Mouse (Mus musculus) left cerebral cortex, adult 8-10 months (tissue): ENCODE results near the gene Cntn2. TPM values are rescaled to one million over a fixed set of nuclear protein-coding genes. Genes with fewer than 3 reads are reported as not detected.
"Not testable (repeated sequence)": the region's sequence is repeated elsewhere in the genome, so short reads cannot be mapped to it uniquely, and the experiment has no call there.

Source experiments
- DNase-seq, 2 experiments: peaks; one replicate each; pipeline ENCODE4 v3.0.0; 2022; ENCODE audit warnings: low spot score in 2 of 2
- total RNA-seq, 4 experiments: library from RNA; stranded (reverse); gene quantifications; 2 replicates each; pipeline ENCODE4 v1.2.4; 2022

Gene Cntn2
- total RNA-seq, 4 experiments from 2014 or later = 96.9 to 104 (median 101) TPM

GRCm38 (mm10) chr1:132515339-132515738, 27.7 kb downstream of the Cntn2 start:
- DNase-seq = no peak

GRCm38 (mm10) chr1:132512106-132512505, 30.9 kb downstream of the Cntn2 start:
- no peak for DNase-seq

- DNase-seq = peak in 1 of 2 experiments; percentile 28
Observed at GRCm38 (mm10) chr1:132511521-132511920, 31.5 kb downstream of the Cntn2 start.

GRCm38 (mm10) chr1:132509771-132510170, 33.3 kb downstream of the Cntn2 start:
- DNase-seq = no peak

GRCm38 (mm10) chr1:132506656-132507055, 36.4 kb downstream of the Cntn2 start:
- no peak for DNase-seq

GRCm38 (mm10) chr1:132506058-132506457, 37.0 kb downstream of the Cntn2 start, which contains the start of gene Tmem81:
Tmem81 (plus strand) TSS chr1:132506230.
- DNase-seq = no peak

GRCm38 (mm10) chr1:132505155-132505554, 37.9 kb downstream of the Cntn2 start:
- DNase-seq = no peak

- no peak for DNase-seq
Observed at GRCm38 (mm10) chr1:132500535-132500934, 42.5 kb downstream of the Cntn2 start.

GRCm38 (mm10) chr1:132483759-132484158, 59.3 kb downstream of the Cntn2 start:
- DNase-seq = no peak

GRCm38 (mm10) chr1:132483234-132483633, 59.8 kb downstream of the Cntn2 start:
- DNase-seq = no peak

GRCm38 (mm10) chr1:132481619-132482018, 61.4 kb downstream of the Cntn2 start:
- DNase-seq = no peak

GRCm38 (mm10) chr1:132479438-132479837, 63.6 kb downstream of the Cntn2 start:
- DNase-seq = no peak

- peak; percentile 70 to 90 for DNase-seq
Observed at GRCm38 (mm10) chr1:132476928-132477691, 65.9 kb downstream of the Cntn2 start, which contains the start of gene Rbbp5. Rbbp5 (plus strand) TSS chr1:132477365.

GRCm38 (mm10) chr1:132476575-132476927, 66.5 kb downstream of the Cntn2 start:
- no peak for DNase-seq

GRCm38 (mm10) chr1:132474496-132474895, 68.6 kb downstream of the Cntn2 start:
- DNase-seq = no peak

- no peak for DNase-seq
Observed at GRCm38 (mm10) chr1:132472537-132472936, 70.5 kb downstream of the Cntn2 start.

GRCm38 (mm10) chr1:132471499-132471898, 71.6 kb downstream of the Cntn2 start:
- DNase-seq = no peak

GRCm38 (mm10) chr1:132471032-132471431, 72.0 kb downstream of the Cntn2 start:
- DNase-seq = no peak

- DNase-seq = not testable (repeated sequence)
Observed at GRCm38 (mm10) chr1:132470031-132470430, 73.0 kb downstream of the Cntn2 start.

GRCm38 (mm10) chr1:132469519-132469918, 73.5 kb downstream of the Cntn2 start:
- DNase-seq = no peak

GRCm38 (mm10) chr1:132468926-132469325, 74.1 kb downstream of the Cntn2 start:
- no peak for DNase-seq

GRCm38 (mm10) chr1:132464651-132465050, 78.4 kb downstream of the Cntn2 start:
- no peak for DNase-seq
